Mouse (Mus musculus) ES-Bruce4 (cell line): ENCODE measurements around the gene Nlrp4a.
"Not testable (repeated sequence)": the region's sequence is repeated elsewhere in the genome, so short reads cannot be mapped to it uniquely, and the experiment has no call there.

ENCODE experiments used
- CTCF ChIP-seq: IDR thresholded peaks from one replicate; pipeline ENCODE4 v1.8.1; 2011; ENCODE audit warnings: low read depth, low read length
- EP300 ChIP-seq: IDR thresholded peaks from 2 replicates; pipeline ENCODE4 v1.6.1; 2011; ENCODE audit warnings: low read depth, low read length; ENCODE audit not compliant: insufficient read depth
- POLR2A ChIP-seq: IDR thresholded peaks from one replicate; pipeline ENCODE4 v1.8.1; 2011; ENCODE audit warnings: low read length; ENCODE audit not compliant: insufficient read depth

DNA sequence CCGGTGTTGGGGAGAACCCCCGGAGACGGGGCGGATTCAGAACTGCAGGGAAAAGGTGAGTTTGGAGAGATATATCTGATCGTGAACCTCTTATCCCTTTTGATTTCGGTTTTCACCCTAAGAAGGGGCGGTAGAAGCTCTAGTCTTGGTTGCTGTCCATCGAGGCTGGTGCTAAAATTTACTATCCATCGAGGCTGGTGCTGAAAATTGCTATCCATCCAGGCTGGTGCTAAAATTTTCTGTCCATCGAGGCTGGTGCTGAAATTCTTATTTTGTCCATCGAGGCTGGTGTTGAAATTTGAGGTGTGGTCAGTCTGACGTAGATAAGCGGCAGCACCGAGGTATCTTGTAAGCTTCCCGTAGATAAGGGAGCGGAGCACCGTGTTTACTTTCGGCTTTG is 54.6 kb downstream of the Nlrp4a start:
- not testable (repeated sequence) for TF ChIP-seq CTCF, EP300, POLR2A
